Mouse (Mus musculus) embryonic fibroblast, embryonic 13.5 days (primary cell): ENCODE data around the gene Gmcl1.

Experiments used
- CTCF ChIP-seq: IDR thresholded peaks from 2 replicates; pipeline ENCODE4 v1.5.1; 2011; ENCODE audit warnings: mild to moderate bottlenecking, control low read depth, low read length, moderate library complexity, borderline replicate concordance; ENCODE audit not compliant: insufficient read depth
- POLR2A ChIP-seq: IDR thresholded peaks from 2 replicates; pipeline ENCODE4 v1.6.1; 2011; ENCODE audit warnings: low read depth, mild to moderate bottlenecking, control low read depth, low read length, moderate library complexity

DNA sequence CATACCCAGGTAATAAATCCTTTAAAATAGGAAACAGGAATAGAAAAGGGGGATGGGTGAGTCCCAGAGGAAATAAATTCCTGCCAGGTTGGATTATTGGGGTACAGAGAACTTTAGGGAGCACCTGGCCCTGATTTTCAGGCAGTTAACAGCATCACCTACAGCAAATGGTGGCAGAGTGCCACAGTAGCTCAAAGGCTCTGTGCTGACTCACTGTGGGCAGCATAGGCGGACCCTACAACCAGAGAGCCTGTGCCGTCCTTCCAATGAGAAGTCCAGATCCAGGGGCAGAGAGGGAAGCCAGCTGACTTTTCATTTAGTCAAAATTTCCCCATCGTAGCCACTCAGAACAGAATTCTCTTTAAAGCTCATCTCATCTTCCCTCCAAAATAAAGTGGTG is 44.0 kb upstream of the Gmcl1 start:
- TF ChIP-seq CTCF (no peak), POLR2A (no peak)
